Mouse (Mus musculus) hindlimb bud, embryonic 11.5 days (tissue): ENCODE results near the gene Nfe2.
A peak's percentile ranks its signal among the peaks of the same experiment; 100 is the strongest.

Experiments
- DNase-seq: peaks from one replicate; pipeline ENCODE4 v3.0.0-alpha.2; 2012; ENCODE audit warnings: low read depth, low spot score; ENCODE audit errors: extremely low spot score

Gene Nfe2

GRCm38 (mm10) chr15:103221386-103221785 is 36.8 kb downstream of the Nfe2 start:
- DNase-seq: no peak

- no peak for DNase-seq
These were observed 37.4 kb downstream of the Nfe2 start for GRCm38 (mm10) chr15:103220785-103221184.

GRCm38 (mm10) chr15:103216052-103216451 is 42.2 kb downstream of the Nfe2 start:
- no peak for DNase-seq

GRCm38 (mm10) chr15:103214971-103215907 is 43.0 kb downstream of the Nfe2 start:
- DNase-seq: peak; percentile 93

- no peak for DNase-seq
These were observed 44.1 kb downstream of the Nfe2 start for GRCm38 (mm10) chr15:103214149-103214548.

- DNase-seq: no peak
These were observed 53.0 kb downstream of the Nfe2 start for GRCm38 (mm10) chr15:103205156-103205555.

GRCm38 (mm10) chr15:103202088-103202793 is 56.0 kb downstream of the Nfe2 start:
- no peak for DNase-seq
